Mouse (Mus musculus) kidney, adult 2 months (tissue): ENCODE results near the gene Uggt1.

Experiments used
- CTCF ChIP-seq: fragments of 200-500 bp; conservative IDR thresholded peaks from 2 replicates; pipeline ENCODE4 v1.5.1; 2011; ENCODE audit warnings: low read depth, mild to moderate bottlenecking, control low read depth, low read length, moderate library complexity, mixed read lengths; ENCODE audit not compliant: insufficient read depth, insufficient read length
- POLR2A ChIP-seq: fragments of 200-500 bp; IDR thresholded peaks from one replicate; pipeline ENCODE4 v1.6.1; 2011; ENCODE audit warnings: low read depth, low read length, control low read depth

DNA sequence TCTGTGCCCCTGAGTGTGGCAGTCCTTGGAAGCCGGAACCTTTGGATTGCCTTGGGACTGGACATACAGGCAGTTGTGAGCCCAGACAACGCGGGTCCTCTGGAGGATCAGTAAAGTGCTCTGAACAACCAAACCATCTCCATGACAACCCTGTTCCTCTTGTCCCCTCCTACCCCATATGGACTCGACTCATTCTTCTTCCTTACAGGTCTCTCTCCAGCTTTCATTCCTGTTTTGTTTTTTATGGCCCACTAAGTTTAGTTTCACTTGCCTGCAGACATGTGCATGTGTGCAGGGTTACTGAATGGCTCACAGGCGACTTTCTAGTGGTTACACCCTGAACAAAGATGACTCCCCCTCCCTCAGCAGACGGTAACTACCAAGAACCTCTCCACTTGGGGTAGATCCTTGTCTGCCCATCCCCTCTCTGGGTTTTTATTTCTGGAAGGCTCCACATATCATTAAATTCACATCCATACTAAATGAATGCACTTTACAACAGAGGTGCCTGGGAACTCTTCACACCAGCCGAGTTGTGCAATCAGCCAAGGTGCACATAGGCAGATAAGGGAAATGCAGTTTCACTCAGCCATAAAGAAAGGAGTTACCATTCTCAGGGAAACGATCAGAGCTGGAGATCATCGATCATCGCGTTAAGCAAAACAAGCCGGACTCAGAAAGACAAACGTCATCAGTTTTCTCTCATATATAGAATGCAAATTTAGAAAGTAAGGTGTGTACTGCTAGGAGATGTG, 31.3 kb upstream of the Uggt1 start:
- TF ChIP-seq CTCF: no peak
- no peak for TF ChIP-seq POLR2A
